Mouse (Mus musculus): ENCODE measurements around the gene Dmac1. TPM values are rescaled to one million over a fixed set of nuclear protein-coding genes. Genes with fewer than 3 reads are reported as not detected.

Gene Dmac1
- polyA plus RNA-seq (2016; fragmentation: Nextera tagmentation; extraction: Ambion mirVana) = 107 and 110 TPM in 2 replicates

- Histone ChIP-seq H3K4me3 (peak within 1 kb of the TSS; percentile 84), H3K4me2 (replicated peaks) (peak within 1 kb of the TSS; percentile 61), H3K4me1 (peaks cover 6% of the 10 kb centered on the region; the same call in 1 of the 2 replicates), H3K36me3 (0 out of 2 replicates have a peak, but pooled peaks cover 11% of the 10 kb centered on the region), H3K27me3 (no peaks in the 10 kb centered on the region), H3K9ac (replicated peaks) (peak within 1 kb of the TSS; percentile 84), H3K9me3 (no peaks in the 10 kb centered on the region), H3K27ac (replicated peaks) (peak within 1 kb of the TSS; percentile 36; the same call in 1 of the 2 replicates)
- WGBS = 19% methylated on average over 23 of the region's 23 CpGs
- peak; percentile 95 for ATAC-seq (ENCODE audit: low FRiP score, low read depth)
Observed at GRCm38 (mm10) chr4:75278197-75279175, at the start of gene Dmac1. Gene Dmac1, minus strand, starts transcription at chr4:75278305.

DNA sequence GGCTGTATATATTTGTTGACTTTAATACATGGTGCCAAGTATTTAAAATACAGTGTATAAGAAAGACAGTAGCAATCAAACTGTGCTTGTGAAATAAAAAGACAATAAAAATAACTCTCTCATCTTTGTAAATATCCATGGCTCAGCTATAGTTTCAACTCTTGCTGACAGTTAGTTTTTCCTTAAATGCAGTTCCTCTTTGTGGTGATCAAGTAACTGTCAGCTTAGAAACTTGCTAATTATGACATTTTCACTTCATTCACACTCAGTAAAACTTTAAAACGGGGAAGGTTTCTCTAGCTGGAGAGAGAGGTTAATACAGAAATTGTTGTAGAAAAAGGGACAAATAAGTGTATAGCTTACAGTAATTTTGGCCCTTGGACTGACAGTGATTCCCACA, 37.3 kb upstream of the Dmac1 start:
- WGBS = 65% methylated on average over 1 of the region's 1 CpGs
- no peaks in the 10 kb centered on the region for H3K27me3 ChIP-seq
- no peaks in the 10 kb centered on the region for H3K4me1 ChIP-seq
- H3K9ac ChIP-seq (replicated peaks) = no peak overlapping the region
- no peaks in the 10 kb centered on the region for H3K9me3 ChIP-seq
- H3K36me3 ChIP-seq = no peaks in the 10 kb centered on the region
- H3K27ac ChIP-seq (replicated peaks) = no peak overlapping the region
- H3K4me3 ChIP-seq = no peak overlapping the region
- ATAC-seq (ENCODE audit: low FRiP score, low read depth) = no peak
- no peak overlapping the region for H3K4me2 ChIP-seq (replicated peaks)

DNA sequence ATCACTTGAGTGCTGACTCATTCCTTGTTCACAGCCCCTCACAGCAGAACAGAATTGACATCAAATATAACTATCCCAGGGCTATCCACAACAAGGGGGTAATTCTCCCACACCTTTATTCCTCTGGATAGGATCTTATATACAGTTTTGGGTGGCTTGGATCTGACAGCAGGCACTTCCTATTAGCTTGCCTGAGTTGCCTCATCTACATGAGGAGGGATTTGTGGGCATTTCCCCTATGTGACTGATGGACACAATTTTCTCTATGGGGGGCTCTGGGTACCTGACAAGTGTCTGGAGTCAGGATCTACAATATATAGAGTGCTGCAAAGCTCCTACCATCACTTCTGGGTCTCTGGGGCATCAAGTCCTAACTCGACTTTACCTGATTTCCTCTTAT, 36.9 kb upstream of the Dmac1 start:
- WGBS = 88% methylated on average over 1 of the region's 1 CpGs
- Histone ChIP-seq H3K4me2 (replicated peaks) (no peak overlapping the region), H3K36me3 (no peaks in the 10 kb centered on the region), H3K4me3 (no peak overlapping the region), H3K27ac (replicated peaks) (no peak overlapping the region), H3K4me1 (no peaks in the 10 kb centered on the region), H3K27me3 (no peaks in the 10 kb centered on the region), H3K9ac (replicated peaks) (no peak overlapping the region), H3K9me3 (no peaks in the 10 kb centered on the region)
- ATAC-seq (ENCODE audit: low FRiP score, low read depth) = no peak

DNA sequence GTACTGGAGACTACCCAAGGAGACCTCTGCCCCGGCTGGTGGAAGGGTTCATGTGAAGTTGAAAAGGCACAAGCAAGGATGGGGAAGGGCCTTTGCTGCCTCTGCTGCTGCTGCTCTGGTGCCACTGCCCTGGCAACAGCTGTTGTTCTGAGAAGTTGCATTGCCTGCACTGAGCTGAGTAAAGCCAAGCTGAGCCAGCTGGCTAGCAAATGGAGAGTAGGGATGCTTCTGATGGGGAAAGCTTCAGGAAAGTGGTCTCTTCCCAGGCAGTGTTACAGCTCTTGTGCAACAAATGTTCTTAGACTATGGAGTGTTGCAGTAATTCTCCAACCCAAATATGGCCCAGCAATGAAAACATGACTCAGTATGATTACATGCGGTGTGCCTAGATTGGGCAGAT, 33.8 kb upstream of the Dmac1 start:
- Histone ChIP-seq H3K36me3 (no peaks in the 10 kb centered on the region), H3K9me3 (no peaks in the 10 kb centered on the region), H3K4me2 (replicated peaks) (no peak overlapping the region), H3K9ac (replicated peaks) (no peak overlapping the region), H3K4me1 (no peaks in the 10 kb centered on the region), H3K27me3 (no peaks in the 10 kb centered on the region), H3K4me3 (no peak overlapping the region), H3K27ac (replicated peaks) (no peak overlapping the region)
- WGBS = 91% methylated on average over 2 of the region's 2 CpGs
- ATAC-seq (ENCODE audit: low FRiP score, low read depth) = no peak

GRCm38 (mm10) chr4:75311305-75311704, 33.2 kb upstream of the Dmac1 start:
- WGBS = 94% methylated on average over 2 of the region's 2 CpGs
- Histone ChIP-seq H3K4me2 (replicated peaks) (no peak overlapping the region), H3K27ac (replicated peaks) (no peak overlapping the region), H3K9ac (replicated peaks) (no peak overlapping the region), H3K4me3 (no peak overlapping the region), H3K36me3 (no peaks in the 10 kb centered on the region), H3K9me3 (no peaks in the 10 kb centered on the region), H3K27me3 (no peaks in the 10 kb centered on the region), H3K4me1 (no peaks in the 10 kb centered on the region)
- ATAC-seq (ENCODE audit: low FRiP score, low read depth) = no peak

- 86% methylated on average over 1 of the region's 1 CpGs for WGBS
- no peak overlapping the region for H3K4me2 ChIP-seq (replicated peaks)
- H3K36me3 ChIP-seq = no peaks in the 10 kb centered on the region
- H3K27ac ChIP-seq (replicated peaks) = no peak overlapping the region
- H3K4me3 ChIP-seq = no peak overlapping the region
- ATAC-seq (ENCODE audit: low FRiP score, low read depth) = no peak
- H3K27me3 ChIP-seq = no peaks in the 10 kb centered on the region
- H3K9me3 ChIP-seq = no peaks in the 10 kb centered on the region
- no peaks in the 10 kb centered on the region for H3K4me1 ChIP-seq
- H3K9ac ChIP-seq (replicated peaks) = no peak overlapping the region
Observed at GRCm38 (mm10) chr4:75300205-75300972, 22.3 kb upstream of the Dmac1 start.

- Histone ChIP-seq H3K9ac (replicated peaks) (no peak overlapping the region), H3K9me3 (no peaks in the 10 kb centered on the region), H3K27ac (replicated peaks) (no peak overlapping the region), H3K4me2 (replicated peaks) (no peak overlapping the region), H3K4me3 (no peak overlapping the region), H3K36me3 (no peaks in the 10 kb centered on the region), H3K27me3 (no peaks in the 10 kb centered on the region), H3K4me1 (no peaks in the 10 kb centered on the region)
- 71% methylated on average over 4 of the region's 4 CpGs for WGBS
- peak; percentile 62; the same call in 1 of the 2 replicates for ATAC-seq (ENCODE audit: low FRiP score, low read depth)
Observed at GRCm38 (mm10) chr4:75292315-75292714, 14.2 kb upstream of the Dmac1 start.

- Histone ChIP-seq H3K27ac (replicated peaks) (no peak overlapping the region), H3K4me1 (no peaks in the 10 kb centered on the region), H3K9ac (replicated peaks) (no peak overlapping the region), H3K4me3 (no peak overlapping the region), H3K9me3 (no peaks in the 10 kb centered on the region), H3K4me2 (replicated peaks) (no peak overlapping the region), H3K36me3 (no peaks in the 10 kb centered on the region), H3K27me3 (no peaks in the 10 kb centered on the region)
- WGBS = 83% methylated on average over 4 of the region's 4 CpGs
- ATAC-seq (ENCODE audit: low FRiP score, low read depth) = no peak
Observed at GRCm38 (mm10) chr4:75291142-75291541, 13.0 kb upstream of the Dmac1 start.

GRCm38 (mm10) chr4:75277467-75278196, 473 bp downstream of the Dmac1 start:
- Histone ChIP-seq H3K9me3 (no peaks in the 10 kb centered on the region), H3K27me3 (no peaks in the 10 kb centered on the region), H3K36me3 (0 out of 2 replicates have a peak, but pooled peaks cover 15% of the 10 kb centered on the region), H3K4me1 (peaks cover 6% of the 10 kb centered on the region; the same call in 1 of the 2 replicates), H3K4me3 (peak overlapping the region; percentile 84), H3K4me2 (replicated peaks) (peak overlapping the region; percentile 61), H3K27ac (replicated peaks) (peak overlapping the region; percentile 36; the same call in 1 of the 2 replicates), H3K9ac (replicated peaks) (peak overlapping the region; percentile 84)
- peak; percentile 93 for ATAC-seq (ENCODE audit: low FRiP score, low read depth)
- 10% methylated on average over 30 of the region's 30 CpGs for WGBS

DNA sequence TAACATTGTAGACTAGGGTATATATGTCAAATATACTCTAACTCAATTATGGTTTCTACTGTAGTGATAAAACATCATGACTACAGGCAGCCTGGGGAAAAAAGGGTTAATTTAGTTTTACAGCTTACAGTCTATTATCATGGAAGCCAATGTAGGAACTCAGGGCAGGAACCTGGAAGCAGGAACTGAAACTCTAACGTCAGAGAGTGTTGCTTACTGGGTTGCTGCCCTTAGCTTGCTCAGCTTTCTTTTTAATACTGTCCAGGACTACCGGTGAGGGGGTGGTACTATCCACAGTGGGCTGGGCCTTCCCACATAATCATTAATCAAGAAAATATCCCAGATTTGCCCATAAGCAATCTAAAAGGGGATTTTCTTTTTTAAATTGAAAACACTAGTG, 2.4 kb downstream of the Dmac1 start:
- no peak overlapping the region for H3K9ac ChIP-seq (replicated peaks)
- no peak overlapping the region for H3K4me2 ChIP-seq (replicated peaks)
- no peaks in the 10 kb centered on the region for H3K9me3 ChIP-seq
- ATAC-seq (ENCODE audit: low FRiP score, low read depth) = no peak
- H3K27ac ChIP-seq (replicated peaks) = no peak overlapping the region
- H3K4me3 ChIP-seq = no peak overlapping the region
- no peaks in the 10 kb centered on the region for H3K27me3 ChIP-seq
- H3K36me3 ChIP-seq = 0 out of 2 replicates have a peak, but pooled peaks cover 23% of the 10 kb centered on the region
- 85% methylated on average over 2 of the region's 2 CpGs for WGBS
- H3K4me1 ChIP-seq = peaks cover 6% of the 10 kb centered on the region; the same call in 1 of the 2 replicates

DNA sequence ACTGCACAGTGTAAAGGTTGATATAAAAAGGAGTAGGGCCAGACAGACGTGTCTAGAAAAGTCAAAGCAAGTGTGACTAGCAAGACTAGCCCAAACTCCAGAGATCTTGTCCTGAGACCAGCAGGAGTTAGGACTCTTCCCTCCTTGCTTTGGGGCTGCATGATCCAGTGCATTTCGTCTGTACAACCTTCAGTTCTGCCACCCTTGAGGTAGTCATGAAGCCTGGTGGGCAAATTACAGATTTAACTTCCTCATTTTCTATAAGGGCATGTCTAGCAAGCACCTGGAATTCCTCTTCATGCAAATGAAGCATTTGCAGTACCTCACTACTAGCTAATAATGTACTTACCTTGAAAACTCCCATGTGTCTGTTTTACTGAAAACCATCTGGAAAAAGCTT, 10.2 kb downstream of the Dmac1 start:
- no peak overlapping the region for H3K27ac ChIP-seq (replicated peaks)
- H3K9ac ChIP-seq (replicated peaks) = no peak overlapping the region
- H3K36me3 ChIP-seq = 0 out of 2 replicates have a peak, but pooled peaks cover 10% of the 10 kb centered on the region
- H3K4me3 ChIP-seq = no peak overlapping the region
- H3K27me3 ChIP-seq = no peaks in the 10 kb centered on the region
- ATAC-seq (ENCODE audit: low FRiP score, low read depth) = no peak
- no peaks in the 10 kb centered on the region for H3K9me3 ChIP-seq
- H3K4me2 ChIP-seq (replicated peaks) = no peak overlapping the region
- 78% methylated on average over 2 of the region's 2 CpGs for WGBS
- H3K4me1 ChIP-seq = no peaks in the 10 kb centered on the region
